Mouse (Mus musculus): ENCODE measurements at regions not wholly inside any gene's neighbourhood (a gene's known extent, or its start where the extent isn't known, plus 50 kb on each side); places are given as distances from the start of the nearest gene placed in this dataset.
"Not testable (repeated sequence)": the region's sequence is repeated elsewhere in the genome, so short reads cannot be mapped to it uniquely, and the experiment has no call there.

- Histone ChIP-seq H3K4me3 (ENCODE audit: low read depth, low read length) (no peak overlapping the region), H3K4me2 (replicated peaks; ENCODE audit: low read depth) (no peak overlapping the region), H3K27me3 (replicated peaks; ENCODE audit: control insufficient read depth, insufficient read depth, low read length) (no peaks in the 10 kb centered on the region), H3K27ac (ENCODE audit: low read depth, low read length) (no peak overlapping the region), H3K9ac (ENCODE audit: low read depth, low read length) (no peak overlapping the region), H3K9me3 (ENCODE audit: control insufficient read depth) (no peaks in the 10 kb centered on the region), H3K36me3 (ENCODE audit: control insufficient read depth, insufficient read depth) (no peaks in the 10 kb centered on the region), H3K4me1 (replicated peaks; ENCODE audit: control insufficient read depth, insufficient read depth, low read length) (no peaks in the 10 kb centered on the region)
- ATAC-seq = no peak
- WGBS = 65% methylated on average over 2 of the region's 2 CpGs
- no peak for TF ChIP-seq CTCF (IDR thresholded peaks at IDR 0.05; ENCODE audit: low read depth)
These were observed 505.4 kb downstream of the Sema5a start for GRCm38 (mm10) chr15:32749971-32750370.

GRCm38 (mm10) chr15:32751991-32752390, 507.4 kb downstream of the Sema5a start:
- ATAC-seq = no peak
- 53% methylated on average over 3 of the region's 3 CpGs for WGBS
- Histone ChIP-seq H3K9ac (ENCODE audit: low read depth, low read length) (no peak overlapping the region), H3K4me2 (replicated peaks; ENCODE audit: low read depth) (no peak overlapping the region), H3K36me3 (ENCODE audit: control insufficient read depth, insufficient read depth) (no peaks in the 10 kb centered on the region), H3K9me3 (ENCODE audit: control insufficient read depth) (no peaks in the 10 kb centered on the region), H3K27ac (ENCODE audit: low read depth, low read length) (no peak overlapping the region), H3K27me3 (replicated peaks; ENCODE audit: control insufficient read depth, insufficient read depth, low read length) (no peaks in the 10 kb centered on the region), H3K4me1 (replicated peaks; ENCODE audit: control insufficient read depth, insufficient read depth, low read length) (no peaks in the 10 kb centered on the region), H3K4me3 (ENCODE audit: low read depth, low read length) (no peak overlapping the region)
- TF ChIP-seq CTCF (IDR thresholded peaks at IDR 0.05; ENCODE audit: low read depth) = no peak

GRCm38 (mm10) chr15:32760141-32760540, 515.5 kb downstream of the Sema5a start:
- Histone ChIP-seq H3K9ac (ENCODE audit: low read depth, low read length) (no peak overlapping the region), H3K9me3 (ENCODE audit: control insufficient read depth) (no peaks in the 10 kb centered on the region), H3K4me1 (replicated peaks; ENCODE audit: control insufficient read depth, insufficient read depth, low read length) (no peaks in the 10 kb centered on the region), H3K27ac (ENCODE audit: low read depth, low read length) (no peak overlapping the region), H3K36me3 (ENCODE audit: control insufficient read depth, insufficient read depth) (no peaks in the 10 kb centered on the region), H3K4me3 (ENCODE audit: low read depth, low read length) (no peak overlapping the region), H3K27me3 (replicated peaks; ENCODE audit: control insufficient read depth, insufficient read depth, low read length) (no peaks in the 10 kb centered on the region), H3K4me2 (replicated peaks; ENCODE audit: low read depth) (no peak overlapping the region)
- no peak for ATAC-seq
- 62% methylated on average over 3 of the region's 3 CpGs for WGBS
- TF ChIP-seq CTCF (IDR thresholded peaks at IDR 0.05; ENCODE audit: low read depth) = no peak

- Histone ChIP-seq H3K27ac (ENCODE audit: low read depth, low read length) (no peak overlapping the region), H3K27me3 (replicated peaks; ENCODE audit: control insufficient read depth, insufficient read depth, low read length) (no peaks in the 10 kb centered on the region), H3K36me3 (ENCODE audit: control insufficient read depth, insufficient read depth) (no peaks in the 10 kb centered on the region), H3K4me2 (replicated peaks; ENCODE audit: low read depth) (no peak overlapping the region), H3K9me3 (ENCODE audit: control insufficient read depth) (no peaks in the 10 kb centered on the region), H3K4me1 (replicated peaks; ENCODE audit: control insufficient read depth, insufficient read depth, low read length) (no peaks in the 10 kb centered on the region), H3K4me3 (ENCODE audit: low read depth, low read length) (no peak overlapping the region), H3K9ac (ENCODE audit: low read depth, low read length) (no peak overlapping the region)
- WGBS = 3% methylated on average over 4 of the region's 4 CpGs
- no peak for ATAC-seq
- TF ChIP-seq CTCF (IDR thresholded peaks at IDR 0.05; ENCODE audit: low read depth) = peak; percentile 89
These were observed 521.5 kb downstream of the Sema5a start for GRCm38 (mm10) chr15:32766011-32766701.

- no peak overlapping the region for H3K9ac ChIP-seq (ENCODE audit: low read depth, low read length)
- H3K4me1 ChIP-seq (replicated peaks; ENCODE audit: control insufficient read depth, insufficient read depth, low read length) = no peaks in the 10 kb centered on the region
- no peak overlapping the region for H3K27ac ChIP-seq (ENCODE audit: low read depth, low read length)
- 51% methylated on average over 4 of the region's 5 CpGs for WGBS
- H3K9me3 ChIP-seq (ENCODE audit: control insufficient read depth) = no peaks in the 10 kb centered on the region
- H3K4me2 ChIP-seq (replicated peaks; ENCODE audit: low read depth) = no peak overlapping the region
- TF ChIP-seq CTCF (IDR thresholded peaks at IDR 0.05; ENCODE audit: low read depth) = no peak
- no peaks in the 10 kb centered on the region for H3K36me3 ChIP-seq (ENCODE audit: control insufficient read depth, insufficient read depth)
- no peaks in the 10 kb centered on the region for H3K27me3 ChIP-seq (replicated peaks; ENCODE audit: control insufficient read depth, insufficient read depth, low read length)
- ATAC-seq = no peak
- H3K4me3 ChIP-seq (ENCODE audit: low read depth, low read length) = no peak overlapping the region
These were observed 522.3 kb downstream of the Sema5a start for GRCm38 (mm10) chr15:32766746-32767471.

GRCm38 (mm10) chr15:32778226-32778598, 533.6 kb downstream of the Sema5a start:
- H3K9ac ChIP-seq (ENCODE audit: low read depth, low read length); H3K9me3 ChIP-seq (ENCODE audit: control insufficient read depth); H3K27ac ChIP-seq (ENCODE audit: low read depth, low read length); H3K36me3 ChIP-seq (ENCODE audit: control insufficient read depth, insufficient read depth); ATAC-seq; H3K27me3 ChIP-seq (replicated peaks; ENCODE audit: control insufficient read depth, insufficient read depth, low read length); H3K4me1 ChIP-seq (replicated peaks; ENCODE audit: control insufficient read depth, insufficient read depth, low read length): not testable (repeated sequence)
- WGBS = 19% methylated on average over 5 of the region's 5 CpGs
- peak overlapping the region; percentile 72 for H3K4me2 ChIP-seq (replicated peaks; ENCODE audit: low read depth)
- peak overlapping the region; percentile 49 for H3K4me3 ChIP-seq (ENCODE audit: low read depth, low read length)
